Mouse (Mus musculus) C2C12 (cell line): Measurements from ENCODE around the gene Spag16. TPM values are rescaled to one million over a fixed set of nuclear protein-coding genes. Genes with fewer than 3 reads are reported as not detected.
"Not testable (repeated sequence)": the region's sequence is repeated elsewhere in the genome, so short reads cannot be mapped to it uniquely, and the experiment has no call there.

Experiments used
- H3K27me3 ChIP-seq: one replicate; pipeline ENCODE4 v1.6.1; 2011; ENCODE audit not compliant: control insufficient read depth, insufficient read depth, insufficient read length
- H3K36me3 ChIP-seq: one replicate; pipeline ENCODE4 v1.6.1; 2011; ENCODE audit not compliant: control insufficient read depth, insufficient read depth
- H3K4me3 ChIP-seq: one replicate; pipeline ENCODE4 v1.5.1; 2011; ENCODE audit warnings: mild to moderate bottlenecking, control low read depth; ENCODE audit not compliant: poor library complexity, insufficient read depth, severe bottlenecking
- H3K79me2 ChIP-seq: one replicate; pipeline ENCODE4 v1.6.1; 2011; ENCODE audit not compliant: control insufficient read depth, insufficient read depth
- H3K79me3 ChIP-seq: one replicate; pipeline ENCODE4 v1.6.1; 2011; ENCODE audit warnings: low read depth, control low read depth
- H3ac ChIP-seq: one replicate; pipeline ENCODE3; 2011; ENCODE audit warnings: low read depth; ENCODE audit not compliant: control insufficient read depth, insufficient read length
- CEBPB ChIP-seq: IDR thresholded peaks from one replicate; pipeline ENCODE4 v1.6.1; 2011; ENCODE audit warnings: low read depth, mild to moderate bottlenecking, control low read depth, moderate library complexity
- CTCF ChIP-seq: IDR thresholded peaks from one replicate; pipeline ENCODE4 v1.5.1; 2011; ENCODE audit not compliant: control insufficient read depth, insufficient read depth, insufficient read length
- FOSL1 ChIP-seq: IDR thresholded peaks from one replicate; pipeline ENCODE4 v1.8.0; 2011; ENCODE audit warnings: mild to moderate bottlenecking, low read length; ENCODE audit not compliant: poor library complexity, insufficient read depth, severe bottlenecking
- MAX ChIP-seq: IDR thresholded peaks from one replicate; pipeline ENCODE4 v1.6.1; 2011; ENCODE audit warnings: mild to moderate bottlenecking, control low read depth
- MYOD1 ChIP-seq: IDR thresholded peaks from one replicate; pipeline ENCODE4 v1.6.1; 2011; ENCODE audit warnings: low read depth; ENCODE audit not compliant: control insufficient read depth, insufficient read length
- MYOG ChIP-seq: IDR thresholded peaks from one replicate; pipeline ENCODE4 v1.6.1; 2011; ENCODE audit not compliant: control insufficient read depth, insufficient read length; ENCODE audit errors: extremely low read depth
- USF1 ChIP-seq: IDR thresholded peaks from one replicate; pipeline ENCODE4 v1.6.1; 2011; ENCODE audit warnings: low read depth, mild to moderate bottlenecking, control low read depth, moderate library complexity
- polyA plus RNA-seq: library from polyadenylated mRNA; unstranded; fragments of >200 nt; fragmentation: generic; extraction: Trizol; gene quantifications from one replicate; pipeline ENCODE4 v1.2.1, GENCODE M21; 2012; ENCODE audit warnings: missing spikeins

Spag16 gene
- polyA plus RNA-seq, 1 experiment: not detected

DNA sequence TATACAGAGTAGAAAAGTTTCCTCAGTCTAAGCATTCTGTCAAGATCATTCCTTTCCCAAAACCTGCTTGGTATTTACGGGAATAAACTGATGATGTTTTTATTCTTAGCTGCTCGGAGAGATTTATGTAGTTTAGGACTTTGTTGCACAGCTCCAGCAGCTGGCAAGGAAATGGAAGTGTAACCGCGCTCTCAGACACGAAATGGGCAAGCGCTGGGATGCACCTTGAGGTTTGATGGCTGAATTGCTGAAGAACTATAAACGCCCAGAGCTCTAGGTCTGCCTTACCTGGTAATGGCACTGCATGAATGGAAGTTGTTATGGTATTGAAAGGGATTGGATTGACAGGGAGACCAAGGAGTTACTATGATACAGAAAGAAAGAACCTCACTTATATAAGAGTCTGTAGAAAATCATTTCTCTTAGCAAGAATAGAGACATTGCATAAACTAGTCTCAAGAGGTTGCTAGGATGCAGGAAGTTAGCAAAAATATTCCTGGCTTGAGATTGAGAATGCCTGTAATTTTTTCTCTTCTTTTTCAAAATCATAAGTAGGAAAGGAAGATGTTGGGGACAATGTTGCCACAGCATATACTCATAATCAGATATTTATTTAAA is 27.7 kb upstream of the Spag16 start:
- no peak for TF ChIP-seq CTCF
- TF ChIP-seq MYOG: no peak
- TF ChIP-seq MAX: no peak
- H3K36me3 ChIP-seq: no peaks in the 10 kb centered on the region
- no peaks in the 10 kb centered on the region for H3K27me3 ChIP-seq
- H3K79me2 ChIP-seq: no peaks in the 10 kb centered on the region
- no peak overlapping the region for H3K4me3 ChIP-seq
- no peak overlapping the region for H3ac ChIP-seq
- H3K79me3 ChIP-seq: no peaks in the 10 kb centered on the region

DNA sequence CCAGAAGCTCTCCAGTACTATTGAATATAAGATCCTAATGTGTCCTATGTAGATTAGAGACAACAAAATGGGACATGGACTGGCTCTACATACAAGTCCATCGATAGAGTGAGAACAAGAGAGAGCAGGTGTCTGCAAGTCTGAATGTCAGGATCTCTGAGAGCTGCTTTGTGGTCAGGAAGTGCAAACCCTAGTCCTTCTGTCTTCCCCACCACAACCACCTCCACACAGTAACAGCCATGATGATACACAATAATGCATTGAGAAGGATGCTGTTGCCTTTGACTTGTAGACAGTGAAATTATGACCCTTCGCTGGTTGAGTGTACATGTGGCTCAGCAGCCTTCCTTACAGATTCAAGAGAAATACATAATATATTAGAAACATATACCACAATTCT is 16.6 kb upstream of the Spag16 start:
- TF ChIP-seq USF1 (no peak), FOSL1 (no peak), MYOG (no peak), MYOD1 (no peak), CTCF (no peak), CEBPB (no peak)
- no peaks in the 10 kb centered on the region for H3K36me3 ChIP-seq
- no peaks in the 10 kb centered on the region for H3K27me3 ChIP-seq
- no peak overlapping the region for H3K4me3 ChIP-seq
- no peak overlapping the region for H3ac ChIP-seq
- H3K79me2 ChIP-seq: no peaks in the 10 kb centered on the region
- H3K79me3 ChIP-seq: no peaks in the 10 kb centered on the region

GRCm38 (mm10) chr1:69825635-69826034 is 1.1 kb upstream of the Spag16 start:
- not testable (repeated sequence) for H3K79me2 ChIP-seq, H3K79me3 ChIP-seq, H3ac ChIP-seq, H3K27me3 ChIP-seq, H3K4me3 ChIP-seq, H3K36me3 ChIP-seq

DNA sequence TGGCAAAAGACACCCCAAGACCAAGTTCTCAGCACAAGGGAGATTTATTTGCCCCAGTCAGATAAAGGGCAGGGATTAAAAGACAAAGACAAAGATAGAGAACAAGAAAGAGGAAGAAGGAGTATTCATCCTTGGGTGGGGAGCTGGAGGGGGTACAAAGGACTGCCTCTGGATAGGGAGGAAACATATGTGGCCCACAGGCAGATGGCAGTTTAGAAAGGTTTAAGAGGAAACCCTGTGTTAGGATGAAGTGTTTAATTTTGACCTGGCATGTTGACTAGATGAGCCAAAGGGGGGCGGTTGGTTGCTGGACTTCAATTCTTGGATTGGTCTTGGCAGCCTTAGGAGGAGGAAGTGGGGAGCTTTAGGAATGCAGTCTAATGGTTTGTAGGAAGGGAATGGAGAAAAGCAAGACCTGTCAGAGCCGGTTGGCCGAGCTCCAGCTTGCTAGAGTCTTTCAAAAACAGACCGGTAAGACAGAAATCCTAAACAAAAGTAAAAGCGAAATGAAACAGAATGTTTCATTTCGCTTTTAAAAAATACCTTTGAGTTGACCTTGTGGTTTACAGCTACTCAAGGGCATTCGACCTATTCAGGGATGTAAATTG is 2.2 kb downstream of the Spag16 start:
- H3ac ChIP-seq: no peak overlapping the region
- no peaks in the 10 kb centered on the region for H3K27me3 ChIP-seq
- no peak overlapping the region for H3K4me3 ChIP-seq
- H3K79me2 ChIP-seq: no peaks in the 10 kb centered on the region
- no peaks in the 10 kb centered on the region for H3K36me3 ChIP-seq
- TF ChIP-seq FOSL1 (no peak), MYOG (no peak), MAX (no peak), MYOD1 (no peak), CEBPB (no peak), USF1 (no peak), CTCF (no peak)
- H3K79me3 ChIP-seq: no peaks in the 10 kb centered on the region

- Histone ChIP-seq H3K4me3 (no peak overlapping the region), H3K27me3 (no peaks in the 10 kb centered on the region), H3K36me3 (no peaks in the 10 kb centered on the region), H3ac (no peak overlapping the region), H3K79me2 (no peaks in the 10 kb centered on the region), H3K79me3 (no peaks in the 10 kb centered on the region)
- TF ChIP-seq MYOD1 (no peak), FOSL1 (no peak), MAX (no peak), USF1 (no peak), CEBPB (no peak), MYOG (no peak), CTCF (no peak)
Observed at GRCm38 (mm10) chr1:69830586-69830985, 3.8 kb downstream of the Spag16 start.

- Histone ChIP-seq H3ac (no peak overlapping the region), H3K79me2 (no peaks in the 10 kb centered on the region), H3K4me3 (no peak overlapping the region), H3K79me3 (no peaks in the 10 kb centered on the region), H3K27me3 (no peaks in the 10 kb centered on the region), H3K36me3 (no peaks in the 10 kb centered on the region)
- TF ChIP-seq FOSL1 (no peak), CTCF (no peak), CEBPB (no peak), USF1 (no peak), MYOD1 (no peak), MAX (no peak)
Observed at GRCm38 (mm10) chr1:69831002-69831401, 4.2 kb downstream of the Spag16 start.

- not testable (repeated sequence) for H3ac ChIP-seq, H3K36me3 ChIP-seq, H3K27me3 ChIP-seq, H3K4me3 ChIP-seq, H3K79me2 ChIP-seq, H3K79me3 ChIP-seq
Observed at GRCm38 (mm10) chr1:69833476-69833875, 6.7 kb downstream of the Spag16 start.
